Mouse (Mus musculus) c-Kit-negative CD71-positive TER-119-positive erythroid progenitor cells, embryonic 14.5 days (primary cell): ENCODE results near the gene Tnks2.
"Not testable (repeated sequence)": the region's sequence is repeated elsewhere in the genome, so short reads cannot be mapped to it uniquely, and the experiment has no call there.

Experiments used
- DNase-seq: peaks from one replicate; pipeline ENCODE4 v3.0.0-alpha.2; 2013; ENCODE audit warnings: low read depth, low spot score

The Tnks2 gene

DNA sequence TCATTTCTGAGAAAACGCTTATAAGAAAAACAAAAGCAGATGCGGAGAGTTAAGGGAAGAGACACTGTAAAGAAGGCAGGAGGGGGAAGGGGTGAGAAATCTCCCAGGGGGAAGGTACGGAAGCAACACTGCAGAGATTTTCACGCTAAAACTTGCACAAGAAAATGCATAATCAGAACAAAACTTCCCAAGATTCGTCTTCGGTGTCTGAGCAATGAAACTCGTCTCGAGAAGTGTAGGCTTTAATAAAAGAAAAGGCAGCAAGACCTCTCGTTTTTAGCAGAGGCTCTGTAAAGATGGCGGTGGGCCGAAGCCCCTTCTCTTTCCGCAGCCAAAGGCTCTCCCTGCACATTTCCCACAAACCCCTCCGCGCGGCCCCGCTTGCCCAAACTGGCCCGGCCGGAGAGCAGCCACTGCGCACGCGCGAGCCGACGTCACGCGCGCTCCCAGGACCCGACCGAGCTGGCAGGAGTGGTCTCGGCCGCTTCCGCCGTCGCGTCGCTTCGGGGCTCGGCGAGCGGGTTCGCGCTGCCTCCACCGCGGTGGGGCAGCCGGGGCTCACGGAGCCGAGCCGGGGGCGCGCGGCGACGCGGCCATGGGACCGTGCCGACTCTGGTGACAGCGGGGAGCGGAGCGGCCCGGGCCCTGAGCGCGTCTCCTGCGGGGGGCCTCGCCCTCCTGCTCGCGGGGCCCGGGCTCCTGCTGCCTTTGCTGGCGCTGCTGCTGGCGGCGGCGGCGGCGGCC, at the start of gene Tnks2:
Gene Tnks2 (plus strand): TSS at position 445 of the 744 bp plus-strand sequence.
- peak; percentile 78 for DNase-seq

DNA sequence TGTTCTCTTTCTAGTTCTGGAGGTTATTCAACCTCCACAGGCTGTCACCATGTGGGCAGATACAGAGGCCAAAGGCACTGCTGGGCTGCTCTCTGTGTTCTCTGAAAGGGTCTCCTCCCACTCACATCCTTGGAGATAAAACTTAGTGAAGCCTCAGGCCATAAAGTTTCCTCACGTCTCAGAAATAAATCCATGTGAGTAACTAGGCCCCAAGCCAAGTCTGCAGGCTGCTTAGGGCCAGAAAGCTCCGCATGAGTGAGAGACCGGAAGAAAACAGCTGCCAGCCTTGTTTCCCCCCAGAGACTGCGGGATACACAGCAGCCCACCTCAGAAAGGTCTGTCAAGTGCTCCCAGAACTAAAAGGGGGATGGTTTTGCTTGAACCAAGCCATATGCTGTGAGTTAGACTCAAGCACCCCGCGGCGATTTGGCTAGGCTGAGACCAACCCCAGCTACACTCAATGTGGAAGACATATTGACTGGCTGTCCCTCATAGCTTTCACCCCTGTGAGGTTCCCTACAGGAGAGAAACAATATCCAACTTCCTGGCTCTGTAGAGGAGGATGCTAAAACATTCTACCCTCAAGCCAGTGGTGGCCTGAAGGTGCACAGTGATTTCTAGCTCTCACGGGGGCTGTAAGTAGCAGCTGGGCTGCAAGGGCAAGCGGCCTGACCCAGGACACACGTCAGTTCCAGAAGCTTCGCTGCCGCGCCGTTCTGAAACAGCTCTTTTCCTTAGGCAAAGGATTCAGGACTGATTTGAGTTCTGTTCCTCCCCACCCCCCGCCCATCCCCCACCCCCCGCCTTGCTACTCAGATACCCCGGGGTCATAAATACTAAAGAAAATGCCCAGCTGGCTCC, 43.9 kb upstream of the Tnks2 start:
- DNase-seq, result no peak

DNA sequence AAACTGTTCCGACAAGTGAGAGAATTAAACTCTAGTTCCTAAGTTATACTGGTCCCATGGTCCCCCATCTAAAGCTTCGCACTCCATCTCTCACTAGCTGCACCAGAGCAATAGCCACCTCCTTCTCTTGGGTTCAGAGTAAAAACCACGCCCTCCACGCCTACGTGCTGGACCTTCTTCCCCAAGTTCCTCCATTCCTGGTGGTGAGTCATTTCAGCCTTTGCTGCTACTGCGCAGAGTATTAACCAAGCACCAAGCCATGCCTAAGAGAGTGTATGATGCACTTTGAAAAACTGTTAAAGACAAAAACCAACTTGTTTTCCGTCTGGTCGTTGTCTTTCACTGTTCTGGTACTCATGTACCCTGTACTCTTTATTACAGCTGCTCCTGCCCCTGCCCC, 41.4 kb upstream of the Tnks2 start:
- no peak for DNase-seq

DNA sequence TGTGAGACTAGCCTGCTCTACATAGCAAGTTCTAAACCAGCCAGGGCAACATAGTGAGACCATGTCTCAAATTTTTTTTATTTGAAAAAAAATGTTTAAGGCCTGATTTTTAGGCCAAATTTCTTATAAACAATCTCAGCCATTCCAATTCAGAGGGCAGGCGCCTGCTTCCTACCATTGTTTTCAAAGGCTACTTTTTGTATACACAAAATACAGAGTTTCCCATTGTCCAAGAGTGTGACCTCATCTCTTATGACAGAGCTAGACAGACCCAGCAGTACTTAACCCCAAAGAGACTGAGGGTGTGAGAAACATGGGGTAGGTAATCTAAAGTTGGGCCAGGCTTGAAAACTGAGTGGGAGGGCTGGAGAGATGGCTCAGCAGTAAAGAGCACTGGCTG, 40.6 kb upstream of the Tnks2 start:
- DNase-seq, result no peak

DNA sequence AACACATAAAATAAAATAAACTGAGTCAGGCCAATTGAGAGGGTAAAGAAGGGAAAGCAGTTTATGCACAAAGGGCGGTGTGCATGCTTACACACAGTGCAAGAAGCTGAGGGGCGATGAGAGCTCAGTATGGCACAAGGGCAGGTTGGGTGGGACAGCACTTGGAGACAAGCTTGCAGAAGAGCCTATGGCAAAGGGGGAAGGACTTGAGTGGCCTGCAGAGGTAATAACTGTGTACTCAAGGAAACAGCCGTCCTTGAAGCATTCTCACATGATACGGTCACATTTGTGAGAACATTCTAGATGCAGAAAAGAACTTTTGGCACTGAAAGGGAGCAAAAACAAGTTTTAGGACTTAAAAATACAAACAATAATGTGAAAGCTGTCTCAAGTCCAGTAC, 40.0 kb upstream of the Tnks2 start:
- DNase-seq, result no peak

DNA sequence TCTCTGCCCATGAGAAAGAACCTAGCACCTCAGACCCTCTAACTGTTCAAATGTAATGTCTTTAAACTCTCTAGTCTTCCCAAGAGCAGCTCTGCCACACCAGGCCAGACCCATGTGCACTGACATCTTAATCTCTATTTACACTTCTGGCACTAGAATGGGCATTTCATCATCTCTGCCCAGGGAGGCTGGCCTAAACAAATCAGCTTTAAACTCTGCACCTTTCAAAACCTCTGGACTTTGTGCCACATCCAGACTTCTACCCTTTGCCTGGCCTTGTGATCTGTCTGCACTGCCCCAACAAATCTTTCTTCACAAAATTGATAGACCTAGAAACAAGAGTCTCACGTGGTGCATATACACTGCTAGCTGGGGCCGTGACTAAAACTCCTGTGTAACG, 38.8 kb upstream of the Tnks2 start:
- DNase-seq, result no peak

DNA sequence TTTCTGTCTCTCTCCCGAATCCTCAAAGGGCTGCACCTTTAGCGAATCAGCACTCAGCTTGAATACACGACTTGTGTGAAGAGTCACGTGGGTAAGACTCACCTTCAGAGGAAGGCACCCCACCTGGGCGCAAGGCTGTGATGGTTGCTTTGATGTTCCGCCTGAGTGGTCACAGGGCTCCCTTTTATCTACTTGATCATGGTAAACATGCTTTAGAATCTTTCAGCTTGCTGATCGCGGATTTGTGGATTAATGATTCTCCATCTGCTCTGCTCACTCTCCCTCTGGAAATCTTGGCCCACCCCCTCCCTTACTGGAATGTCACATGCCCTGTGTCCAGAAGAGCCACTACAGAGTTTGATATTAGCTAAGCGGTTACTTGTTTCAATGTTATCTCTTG, 37.1 kb upstream of the Tnks2 start:
- no peak for DNase-seq

DNA sequence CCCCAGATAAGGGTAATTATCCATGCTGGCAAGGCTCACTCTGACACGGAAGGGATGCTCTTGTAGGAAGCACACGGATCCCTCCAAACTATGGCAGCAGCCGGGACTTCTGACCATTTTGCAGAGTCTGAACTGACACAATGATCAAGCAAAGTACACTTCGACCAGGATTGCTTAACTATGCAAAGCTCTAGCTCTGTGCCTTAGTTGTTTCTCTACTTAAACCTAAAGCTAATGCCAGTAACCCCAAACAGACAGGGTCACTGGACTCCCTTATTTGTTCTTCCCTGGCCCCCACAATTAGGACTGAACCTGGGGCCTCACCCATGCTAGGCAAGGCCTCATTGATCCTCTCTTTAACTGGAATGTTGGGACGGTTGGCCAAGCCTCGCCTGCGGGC, 33.7 kb upstream of the Tnks2 start:
- no peak for DNase-seq

DNA sequence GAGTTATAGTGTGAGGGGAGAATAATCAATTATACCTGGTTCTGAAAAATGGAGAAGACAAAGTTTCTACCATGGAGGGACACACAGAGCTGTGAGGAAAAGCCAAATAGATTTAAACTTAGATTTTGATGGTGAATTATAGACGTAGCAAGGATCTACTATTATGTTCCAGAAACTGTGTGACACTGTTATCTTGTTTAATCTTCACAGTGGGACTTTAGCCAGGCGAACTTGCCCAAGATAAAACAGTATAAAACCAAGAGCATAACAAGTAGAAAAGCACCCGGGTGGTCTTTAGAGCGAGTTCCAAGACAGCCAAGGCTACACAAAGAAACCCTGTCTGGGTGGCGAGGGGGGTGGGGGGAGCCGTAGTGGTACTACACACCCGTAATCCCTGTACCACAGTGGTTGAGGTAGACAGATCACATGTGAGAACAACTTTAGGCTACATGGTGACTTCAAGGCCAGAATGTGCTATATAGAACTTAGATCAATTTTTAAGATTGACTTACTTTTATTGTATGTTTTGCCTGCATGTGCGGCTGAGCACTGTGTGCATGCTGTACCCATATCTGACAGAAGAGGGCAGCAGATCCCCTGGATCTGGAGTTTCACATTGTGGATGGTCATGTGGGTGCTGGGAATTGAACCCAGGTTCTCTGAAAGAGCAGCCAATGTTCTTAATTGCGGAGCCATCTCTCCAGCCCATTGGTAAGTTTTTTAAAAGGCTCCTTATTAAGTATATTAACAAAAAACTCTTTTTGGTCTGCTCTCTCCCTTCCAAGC, 32.0 kb upstream of the Tnks2 start:
- no peak for DNase-seq

DNA sequence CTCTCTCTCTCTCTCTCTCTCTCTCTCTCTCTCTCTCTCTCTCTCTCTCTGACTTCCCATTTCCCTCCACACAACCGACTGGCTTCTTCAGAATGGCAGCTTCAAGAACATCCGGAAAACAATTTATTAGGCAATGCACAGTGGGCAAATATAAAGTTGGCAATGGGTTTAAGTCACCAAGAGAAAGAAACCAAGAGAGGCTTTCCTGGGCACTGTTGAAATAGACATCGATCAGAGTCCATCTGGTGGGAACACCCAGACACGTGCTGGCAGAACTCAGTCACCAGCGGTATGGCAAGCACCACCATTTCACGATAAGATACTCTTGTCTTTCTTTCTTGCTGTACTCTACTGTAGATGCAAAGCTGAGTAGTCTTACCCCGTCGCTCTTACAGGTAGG, 30.6 kb upstream of the Tnks2 start:
- DNase-seq, result no peak

DNA sequence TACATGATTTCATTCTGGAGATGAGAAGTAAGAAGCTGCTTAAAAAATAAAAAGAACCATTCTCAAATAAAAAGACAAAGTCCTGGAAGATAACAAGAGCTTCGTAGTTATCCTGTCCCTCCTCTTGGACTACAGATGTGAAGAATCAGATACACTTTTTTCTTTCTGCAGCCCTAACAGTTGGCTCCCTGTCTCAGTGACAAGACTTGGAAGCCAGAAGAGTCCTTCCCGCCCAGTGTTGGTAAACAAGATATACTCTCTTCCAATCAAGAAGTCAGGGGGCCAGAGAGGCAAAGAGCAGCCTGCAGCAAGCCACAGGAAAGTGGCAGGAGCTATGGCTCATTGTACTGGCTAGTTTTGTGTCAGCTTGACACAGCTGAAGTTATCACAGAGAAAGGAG, 27.2 kb upstream of the Tnks2 start:
- no peak for DNase-seq

DNA sequence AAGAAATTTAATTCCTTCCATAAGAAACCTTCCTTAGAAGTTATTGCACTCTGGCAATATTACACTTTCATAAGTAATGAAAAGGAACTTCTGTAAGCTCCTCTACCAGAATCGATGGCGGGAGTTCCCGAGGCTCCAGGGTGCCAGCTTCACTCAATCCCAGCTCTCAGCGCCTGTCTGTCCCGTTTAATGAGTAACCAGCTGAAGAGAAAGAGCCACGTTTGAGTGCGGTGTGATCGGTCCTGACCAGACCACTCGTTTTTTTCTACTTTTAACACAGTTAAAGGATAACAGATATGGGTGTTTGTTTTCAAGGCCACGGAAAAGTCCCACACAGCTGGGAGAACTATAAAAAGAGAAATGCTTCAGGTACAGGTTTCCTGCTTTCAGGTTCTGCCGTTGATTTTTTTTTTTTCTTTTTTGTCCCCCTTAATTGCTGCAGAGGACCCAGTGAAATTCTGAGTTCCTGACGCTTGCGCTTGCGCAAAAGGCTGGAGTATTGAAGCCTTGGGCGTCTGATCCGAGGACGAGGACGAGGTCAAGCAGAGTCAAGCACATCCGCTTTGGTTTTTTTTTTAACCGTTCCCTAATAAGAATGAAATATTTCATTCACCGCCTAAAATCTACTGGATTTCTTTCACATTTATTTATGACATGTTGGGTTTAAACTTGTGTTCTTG, 25.5 kb upstream of the Tnks2 start:
- no peak for DNase-seq

DNA sequence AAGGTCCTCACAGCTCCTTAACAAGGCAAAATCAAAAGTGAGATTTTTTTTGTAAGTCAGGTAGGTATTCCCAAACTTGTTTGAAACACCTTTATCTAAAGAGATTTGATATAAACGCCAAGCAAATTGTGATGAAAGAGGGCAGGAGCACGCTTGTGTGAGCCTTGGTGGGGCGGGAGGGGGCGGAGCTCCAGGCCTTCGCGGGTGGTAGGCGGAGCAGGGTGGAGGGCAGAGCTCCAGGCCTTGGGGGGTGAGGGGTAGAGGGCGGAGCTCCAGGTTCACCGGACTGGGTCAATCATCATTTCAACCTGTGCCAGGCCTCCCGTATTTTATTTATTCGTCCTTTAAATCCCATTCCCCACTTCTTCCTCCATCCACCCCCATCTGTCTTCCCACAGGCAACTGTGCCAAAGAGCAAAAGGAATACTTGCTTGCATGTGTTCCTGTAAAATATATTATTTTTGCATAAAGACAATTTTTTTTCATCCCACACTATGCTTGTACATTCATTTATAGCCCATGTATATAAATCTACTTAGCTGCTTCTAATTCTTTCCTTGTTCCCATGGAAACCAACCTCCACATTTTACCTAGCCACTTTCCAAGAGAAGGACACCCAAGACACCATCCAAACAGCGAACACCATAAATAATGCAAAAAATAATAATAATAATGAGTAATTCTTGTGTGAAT, 24.4 kb upstream of the Tnks2 start:
- no peak for DNase-seq

DNA sequence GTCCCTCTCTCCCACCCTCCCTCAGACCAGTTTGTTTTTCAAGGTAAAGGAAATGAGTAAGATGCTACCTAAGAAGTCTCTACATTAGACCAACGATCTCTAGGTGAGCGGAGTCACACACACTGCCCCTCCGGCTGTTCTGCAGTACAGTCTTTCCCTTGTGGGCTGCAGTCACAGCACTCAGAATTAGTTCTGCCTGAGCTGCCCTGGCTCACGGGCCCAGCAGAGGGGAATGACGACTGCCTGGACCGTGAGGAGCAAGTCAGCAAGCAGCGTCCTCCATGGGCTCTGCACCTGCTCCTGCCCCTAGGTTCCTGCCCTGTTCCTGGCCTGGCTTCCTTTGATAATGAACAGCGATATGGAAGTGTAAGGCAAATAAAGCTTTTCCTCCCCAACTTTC, 22.0 kb upstream of the Tnks2 start:
- no peak for DNase-seq

DNA sequence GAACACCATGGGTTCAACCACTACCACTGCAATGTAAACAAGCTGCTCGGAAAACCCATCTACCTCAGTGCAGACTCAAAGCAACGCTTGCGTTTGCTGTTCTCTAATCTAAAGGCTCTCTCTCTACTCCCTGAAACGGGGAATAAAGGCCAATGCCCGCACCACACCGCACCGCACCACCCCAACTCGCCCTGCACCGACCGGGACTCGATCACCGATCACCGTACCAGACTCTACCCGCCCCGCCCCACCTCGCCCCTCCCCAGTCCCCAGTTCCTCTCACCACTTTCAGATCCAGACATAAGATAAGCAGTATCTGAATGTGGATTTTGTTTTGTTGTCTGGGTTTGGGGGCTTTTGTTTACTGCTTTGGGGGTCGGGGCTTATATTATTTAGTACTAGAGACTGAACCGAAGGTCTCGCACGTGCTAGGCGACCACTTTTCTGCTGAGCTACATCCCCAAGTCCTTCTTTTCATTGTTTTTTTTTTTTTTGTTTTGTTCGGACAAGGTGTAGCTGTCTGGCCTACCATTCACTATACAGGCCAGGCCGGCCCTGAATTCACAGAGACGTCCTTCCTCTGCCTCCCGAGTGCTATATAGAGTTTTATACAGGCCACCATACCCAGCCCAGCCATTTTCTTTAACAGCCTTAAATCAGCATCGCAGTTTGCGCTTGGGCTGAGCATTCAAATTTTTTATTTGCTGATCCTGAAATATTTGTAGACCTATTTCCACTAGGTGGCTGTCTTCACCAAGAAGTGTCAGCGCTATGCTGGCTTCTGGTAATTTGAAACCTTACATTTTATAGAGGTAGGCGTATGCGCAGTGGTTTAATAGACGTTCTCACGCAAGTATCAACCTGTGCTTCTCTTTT, 18.4 kb upstream of the Tnks2 start:
- no peak for DNase-seq

DNA sequence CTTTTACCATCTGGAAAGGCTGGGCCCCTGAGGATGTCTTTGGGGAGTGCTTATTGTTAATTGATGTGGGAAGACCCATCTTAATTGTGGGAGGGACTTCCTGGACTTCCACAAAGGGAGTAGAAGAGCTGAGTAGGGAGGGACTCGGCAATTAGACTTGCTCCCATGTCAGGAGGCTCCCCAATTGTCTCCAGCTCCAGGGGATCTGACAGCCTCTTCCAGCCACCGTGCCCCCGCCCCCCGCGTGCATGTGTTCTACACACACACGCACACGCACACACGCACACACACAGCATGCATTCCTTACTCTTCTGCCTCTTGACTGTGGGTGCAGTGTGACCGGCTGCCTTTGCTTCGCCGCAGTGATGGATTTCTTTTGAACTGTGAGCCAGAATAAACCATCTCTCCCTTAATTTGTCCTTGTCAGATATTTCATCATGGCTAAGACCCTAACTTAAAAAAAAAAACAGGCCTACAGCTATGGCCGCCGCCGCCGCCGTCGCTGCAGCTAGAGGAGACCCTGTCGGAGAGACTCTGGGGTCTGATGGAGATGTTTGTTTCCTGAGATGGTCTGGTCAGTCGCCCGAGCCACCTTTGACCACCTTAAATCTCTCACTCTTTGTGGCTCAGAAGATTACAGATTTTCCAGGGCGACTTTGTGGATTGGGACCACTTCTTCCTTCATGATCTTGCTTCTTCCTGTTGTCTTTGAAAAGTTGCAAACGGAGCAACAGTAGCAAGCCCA, 15.7 kb upstream of the Tnks2 start:
- no peak for DNase-seq

DNA sequence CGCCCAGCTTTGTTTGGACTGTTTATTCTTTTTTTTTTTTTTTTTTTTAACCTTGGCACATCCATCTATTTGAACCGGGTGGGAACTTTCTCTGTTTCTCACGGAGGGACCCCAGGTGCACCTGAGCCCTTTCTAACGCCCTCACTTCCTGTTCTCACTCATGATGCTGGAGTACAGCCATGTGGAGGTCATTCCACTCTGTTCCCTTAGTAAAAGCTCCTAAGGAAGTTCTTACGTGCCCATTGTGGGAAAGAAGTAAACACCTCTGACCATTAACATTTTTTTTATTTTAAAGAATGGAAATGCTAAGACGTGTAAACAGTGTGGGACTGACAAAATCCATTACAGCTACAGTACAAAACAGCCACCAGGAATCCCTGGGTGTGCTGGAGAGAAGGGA, 14.8 kb upstream of the Tnks2 start:
- DNase-seq, result no peak

DNA sequence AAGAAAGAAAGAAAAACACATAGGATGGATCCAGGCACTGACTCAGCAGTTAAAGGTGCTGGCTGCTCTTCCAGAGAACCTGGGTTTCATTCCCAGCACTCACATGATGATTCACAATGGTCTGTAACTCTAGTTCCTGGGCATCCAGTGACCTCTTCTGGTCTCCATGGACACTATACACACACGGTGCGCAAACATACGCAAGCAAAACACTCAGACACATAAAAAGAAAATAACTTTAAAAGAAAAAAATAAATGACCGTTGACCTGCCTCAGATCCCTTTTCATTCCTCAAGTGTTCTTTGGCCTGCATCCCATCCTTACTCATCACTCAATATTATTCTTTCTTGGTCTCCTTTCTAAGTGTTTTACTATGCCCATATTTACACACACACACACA, 13.6 kb upstream of the Tnks2 start:
- no peak for DNase-seq

DNA sequence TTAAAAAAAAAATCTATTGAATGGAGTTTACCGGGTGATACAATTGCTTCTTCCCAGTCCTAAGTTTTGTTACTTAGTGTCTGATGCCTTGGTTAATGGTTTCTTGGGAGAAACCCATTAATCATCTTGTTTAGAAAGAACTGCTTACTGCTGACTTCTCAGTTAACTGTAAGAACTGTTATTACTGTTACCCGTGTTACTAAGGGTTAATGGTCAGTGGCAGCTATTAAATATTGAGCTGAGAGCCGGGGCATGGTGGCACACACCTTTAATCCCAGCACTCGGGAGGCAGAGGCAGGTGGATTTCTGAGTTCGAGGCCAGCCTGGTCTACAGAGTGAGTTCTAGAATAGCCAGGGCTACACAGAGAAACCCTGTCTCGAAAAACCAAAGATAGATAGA, 12.7 kb upstream of the Tnks2 start:
- not testable (repeated sequence) for DNase-seq
